Mouse (Mus musculus): ENCODE data around the gene Wdr25. TPM values are rescaled to one million over a fixed set of nuclear protein-coding genes. Genes with fewer than 3 reads are reported as not detected.

The Wdr25 gene
- total RNA-seq, 2 experiments from 2014 or later: 4.2 to 5.2 TPM

DNA sequence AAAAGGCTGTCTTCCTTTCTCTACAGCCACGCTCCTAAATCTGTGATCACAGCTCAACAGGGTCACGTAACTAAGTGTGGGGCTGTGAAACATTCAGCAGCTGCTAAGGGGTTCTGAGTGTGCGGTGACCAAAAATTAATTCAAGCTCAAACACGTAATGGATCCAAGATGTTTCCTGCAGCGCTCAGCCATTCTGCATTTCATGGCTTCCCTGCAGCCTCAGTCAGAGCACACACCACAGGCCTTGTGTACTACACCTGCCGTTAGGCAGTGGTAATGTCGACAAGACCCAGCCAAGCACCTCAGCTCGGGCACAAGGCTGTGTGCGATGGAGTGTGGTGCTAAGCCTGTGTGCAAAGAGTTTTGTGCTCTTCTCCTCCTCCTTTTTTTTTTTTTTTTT is 94.0 kb downstream of the Wdr25 start:
- DNase-seq: no peak

DNA sequence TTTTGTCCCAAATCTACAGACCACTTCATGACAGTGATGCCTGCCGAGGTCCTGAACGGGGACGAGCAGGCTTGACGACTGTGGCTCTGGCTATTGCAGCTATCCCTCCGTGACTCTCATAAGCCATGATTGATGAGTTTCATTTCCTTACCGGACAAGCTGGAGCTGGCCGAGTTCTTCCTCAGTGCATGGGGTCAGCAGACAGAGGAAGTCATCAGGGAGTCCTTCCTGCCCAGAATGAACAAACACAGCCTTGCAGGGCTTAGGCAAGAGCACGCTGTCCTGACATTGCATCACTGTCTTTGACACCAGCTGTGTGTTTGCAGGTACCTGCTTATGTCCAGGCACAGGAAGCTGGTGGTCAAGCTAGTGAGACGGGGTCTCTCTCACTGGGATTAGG is 97.0 kb downstream of the Wdr25 start:
- no peak for DNase-seq

- DNase-seq: no peak
Observed at GRCm38 (mm10) chr12:108993046-108993445, 99.6 kb downstream of the Wdr25 start.

GRCm38 (mm10) chr12:108994436-108995031 is 101.1 kb downstream of the Wdr25 start:
- peak; percentile 91 for DNase-seq

DNA sequence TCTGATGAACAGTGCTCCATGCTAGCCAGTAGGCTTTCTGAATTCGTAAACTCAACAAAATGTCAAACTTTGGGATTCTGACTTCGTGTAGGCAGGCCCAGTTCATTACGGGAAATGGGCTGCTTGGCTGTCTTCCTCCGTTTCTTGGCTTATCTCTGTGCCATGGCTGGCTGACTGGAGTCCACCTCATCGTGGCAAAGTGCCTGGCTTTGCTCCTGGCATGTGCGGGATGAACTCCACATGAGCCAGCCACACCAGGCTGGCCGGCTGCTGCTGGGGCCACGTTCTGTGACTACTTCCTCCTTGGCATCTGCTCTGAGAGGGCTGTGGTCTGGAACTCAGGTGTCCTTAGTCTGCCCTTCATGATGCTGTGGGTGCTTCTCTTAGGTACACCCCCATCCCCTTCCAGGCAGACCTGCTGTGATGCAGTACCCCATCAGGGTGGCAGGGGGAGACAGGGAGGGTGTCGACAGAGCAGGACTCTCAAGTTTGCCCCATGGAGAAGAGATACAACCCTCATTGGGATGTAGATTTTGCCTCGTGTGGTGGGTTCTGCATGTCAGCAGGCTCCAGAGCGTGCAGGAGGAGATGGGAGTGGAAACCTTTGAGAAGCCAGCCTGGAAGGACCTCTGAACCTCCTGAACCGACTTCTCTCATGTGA is 102.7 kb downstream of the Wdr25 start:
- no peak for DNase-seq

DNA sequence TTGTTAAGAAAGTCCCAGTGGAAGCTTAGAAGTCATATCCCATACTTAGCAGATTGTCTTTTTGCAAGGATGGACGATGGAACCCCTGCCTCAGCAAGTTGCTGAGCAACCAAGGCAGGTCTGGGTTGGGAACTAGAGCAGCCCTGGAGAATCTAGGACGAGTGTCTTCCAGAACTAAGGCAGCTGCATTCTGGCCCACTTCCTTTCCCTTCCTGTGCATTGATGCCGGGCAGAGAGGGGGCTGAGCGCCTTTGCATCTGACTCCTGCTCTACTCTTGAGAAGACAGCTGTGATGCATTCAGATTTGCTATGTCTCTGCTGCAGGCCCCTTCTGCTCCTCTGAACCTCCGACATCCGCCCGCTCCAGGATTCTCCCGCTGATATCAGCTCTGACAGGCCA is 103.8 kb downstream of the Wdr25 start:
- no peak for DNase-seq

- no peak for DNase-seq
Observed at GRCm38 (mm10) chr12:109002978-109003377, 109.5 kb downstream of the Wdr25 start.

DNA sequence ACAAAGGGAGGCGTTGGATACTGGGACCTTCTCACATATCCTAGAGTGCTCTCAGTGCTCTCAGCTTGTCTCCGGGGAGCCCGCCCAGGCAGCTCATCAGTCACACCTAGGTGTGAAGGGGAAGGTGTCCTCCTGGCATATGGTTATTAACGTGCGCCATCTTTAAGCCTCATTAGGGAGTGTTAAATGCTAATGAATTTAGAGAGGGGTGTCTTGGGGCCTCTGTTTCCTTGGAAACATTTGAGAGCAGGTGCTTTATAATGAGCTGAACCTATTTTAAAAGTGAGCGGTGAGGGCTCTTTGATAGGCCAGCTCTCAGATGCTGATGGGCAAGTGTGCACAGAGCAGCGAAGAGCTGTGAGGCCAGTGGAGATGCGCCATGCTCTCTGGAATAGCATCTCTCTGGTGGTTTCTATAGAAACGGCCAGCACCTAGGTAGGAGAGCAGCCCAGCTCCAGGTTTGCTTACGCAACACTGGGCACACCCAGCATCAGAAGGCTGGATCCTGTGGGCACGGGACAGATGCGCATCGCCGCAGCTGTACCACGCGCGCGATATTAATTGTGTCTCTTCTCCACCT is 116.7 kb downstream of the Wdr25 start:
- DNase-seq: no peak

GRCm38 (mm10) chr12:109022181-109022691 is 128.8 kb downstream of the Wdr25 start:
- DNase-seq: no peak

GRCm38 (mm10) chr12:109022966-109023365 is 129.5 kb downstream of the Wdr25 start:
- no peak for DNase-seq

- no peak for DNase-seq
Observed at GRCm38 (mm10) chr12:109023780-109024179, 130.3 kb downstream of the Wdr25 start.

DNA sequence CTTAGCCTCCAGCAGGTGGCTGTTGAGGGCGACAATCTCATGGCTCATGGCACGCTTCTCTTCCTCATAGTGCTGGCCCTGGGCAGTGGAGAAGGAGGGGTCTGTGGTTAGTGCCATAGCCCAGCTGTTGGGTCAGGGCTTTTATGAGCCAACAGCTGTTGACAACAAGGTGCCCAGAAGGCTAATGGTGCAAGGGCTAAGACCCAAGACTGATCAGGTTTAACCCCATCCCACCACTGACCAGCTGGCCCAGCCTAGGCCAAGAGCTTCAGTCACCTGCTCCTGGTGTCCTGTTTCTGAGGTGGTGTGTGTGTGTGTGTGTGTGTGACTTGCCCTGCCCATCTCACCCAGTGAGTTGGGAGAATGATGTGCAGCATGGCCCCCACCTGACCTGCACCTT is 143.6 kb downstream of the Wdr25 start:
- no peak for DNase-seq

DNA sequence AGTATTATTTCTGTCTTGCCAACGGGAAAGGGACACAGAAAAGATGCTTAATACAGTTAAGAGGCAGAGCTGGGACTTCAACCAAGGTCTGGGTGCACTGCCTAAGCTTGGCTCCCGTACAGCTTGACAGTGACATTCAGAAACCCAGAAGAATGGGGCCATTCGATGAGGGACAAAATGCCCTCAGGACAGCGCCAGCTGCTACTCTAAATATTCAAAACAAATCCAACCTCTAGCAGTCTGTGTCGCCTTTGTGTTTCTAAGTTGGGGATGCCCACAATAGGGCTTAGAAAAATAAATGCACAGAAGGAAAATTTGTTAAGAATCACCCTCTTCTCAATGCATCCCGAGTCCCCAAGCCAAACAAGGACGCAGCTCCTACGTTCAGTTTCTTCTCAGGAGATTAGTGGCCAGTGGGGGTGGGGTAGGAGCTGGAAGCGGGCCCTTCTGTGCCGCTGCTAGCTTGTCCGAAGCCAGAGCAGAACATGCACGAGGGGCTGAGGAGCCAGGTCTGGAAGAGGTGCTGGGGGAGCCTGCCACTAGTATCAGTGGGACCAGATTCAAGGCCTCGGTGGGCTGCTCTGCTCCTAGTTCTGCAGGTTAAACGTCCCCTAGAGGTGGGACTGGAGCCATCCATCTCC is 144.9 kb downstream of the Wdr25 start:
- DNase-seq: no peak

- no peak for DNase-seq
Observed at GRCm38 (mm10) chr12:109039311-109039710, 145.9 kb downstream of the Wdr25 start.

- no peak for DNase-seq
Observed at GRCm38 (mm10) chr12:109044497-109044896, 151.1 kb downstream of the Wdr25 start.

DNA sequence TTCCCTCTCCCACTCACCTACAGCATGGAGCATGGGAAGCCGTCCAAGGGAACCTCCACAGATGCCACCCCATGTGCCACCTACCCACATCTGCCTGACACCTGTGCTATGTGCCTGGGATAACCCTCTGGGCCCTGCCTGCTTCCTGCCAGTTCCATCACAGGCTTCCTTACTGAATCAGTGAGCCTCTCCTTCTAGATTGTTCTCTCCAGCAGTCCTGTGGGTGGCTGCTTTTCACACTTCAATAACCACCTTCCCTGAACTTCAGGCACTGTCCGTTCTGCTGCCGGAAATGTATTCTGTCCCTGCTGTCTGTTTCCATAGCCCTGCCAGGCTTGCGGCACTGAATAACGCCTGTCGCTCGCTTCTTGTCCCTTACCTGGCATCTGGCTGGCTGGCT is 152.2 kb downstream of the Wdr25 start:
- DNase-seq: no peak

DNA sequence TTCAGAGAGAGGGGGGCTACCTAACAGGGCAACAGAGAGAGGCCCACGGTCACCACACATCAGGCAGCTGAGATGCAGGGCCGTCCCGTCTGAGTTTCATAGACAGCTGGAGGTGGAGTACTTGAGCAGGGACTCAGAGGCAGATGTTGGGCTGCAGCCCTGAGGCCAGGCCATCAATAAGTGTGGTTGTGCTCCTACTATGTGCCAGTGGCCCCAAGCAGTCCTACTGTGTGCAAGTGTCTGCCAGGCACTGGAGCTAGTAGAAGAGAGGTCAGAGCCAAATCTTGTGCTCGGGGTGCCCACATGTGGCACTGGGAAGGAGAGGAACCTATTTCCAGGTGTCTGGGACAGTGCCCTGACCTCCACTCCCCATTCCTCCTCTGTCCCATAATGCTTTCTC is 156.5 kb downstream of the Wdr25 start:
- DNase-seq: no peak

GRCm38 (mm10) chr12:109053020-109053806 is 159.8 kb downstream of the Wdr25 start:
- DNase-seq: no peak

- no peak for DNase-seq
Observed at GRCm38 (mm10) chr12:109057736-109058135, 164.3 kb downstream of the Wdr25 start.

- no peak for DNase-seq
Observed at GRCm38 (mm10) chr12:109058660-109059059, 165.2 kb downstream of the Wdr25 start.

DNA sequence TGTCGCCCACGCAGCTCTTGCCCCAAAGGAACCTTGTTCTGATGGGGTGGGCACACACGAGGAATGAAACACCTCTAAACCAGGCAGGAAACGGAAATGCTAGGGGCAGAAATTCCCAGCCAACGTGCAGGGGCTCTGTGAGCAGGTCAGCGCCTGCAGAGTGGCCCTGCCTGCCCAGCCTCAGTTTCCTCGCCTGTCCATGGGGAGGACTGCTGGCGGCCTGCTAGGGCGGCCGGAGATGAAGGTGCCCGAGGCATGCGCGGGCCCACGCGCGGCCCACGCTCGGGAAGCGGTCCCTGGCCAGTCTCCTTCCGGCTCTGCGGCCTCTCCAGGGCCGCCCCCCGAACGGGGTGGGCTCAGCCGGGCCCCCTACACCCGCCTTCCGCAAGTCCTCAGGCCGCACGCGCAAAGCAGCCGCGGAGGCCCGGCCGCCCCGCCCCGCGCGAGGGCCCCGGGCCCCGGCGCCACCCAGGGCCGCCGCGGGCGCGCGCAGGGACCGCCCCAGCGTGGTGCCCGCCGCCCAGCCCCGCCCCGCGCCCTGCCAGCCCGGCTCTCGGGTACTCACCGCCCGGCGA is 174.2 kb downstream of the Wdr25 start:
- peak; percentile 24 for DNase-seq

DNA sequence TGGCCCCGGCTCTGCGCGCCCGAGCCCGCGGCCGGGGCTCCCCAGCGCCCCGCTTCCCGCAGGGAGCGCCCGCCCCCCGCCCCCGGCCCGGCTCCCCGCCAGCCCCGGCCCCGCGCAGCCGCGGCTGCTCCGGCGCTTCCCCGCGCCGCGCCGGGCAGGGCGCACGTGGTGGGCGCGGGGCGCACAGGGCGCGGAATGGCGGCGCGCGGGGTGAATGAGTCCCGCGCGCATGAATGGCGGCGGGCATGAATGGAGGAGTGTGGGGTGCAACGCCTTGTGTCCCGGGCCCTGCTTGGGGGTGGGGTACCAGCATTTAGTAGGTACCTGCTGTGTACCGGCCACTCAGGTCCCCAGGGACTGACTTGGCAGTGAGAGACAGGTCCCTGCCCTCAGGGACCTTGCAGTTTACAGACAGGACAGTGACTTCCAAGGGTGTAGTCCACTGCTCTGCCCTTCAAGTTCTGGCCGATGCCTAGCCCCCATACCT is 174.8 kb downstream of the Wdr25 start, which contains the start of gene Begain:
Begain (minus strand) TSS at position 51 of the 487 bp plus-strand sequence.
- DNase-seq: no peak

All from heart, postnatal 4 days (tissue).